Mouse (Mus musculus): ENCODE data around the gene Rtkn2. TPM values are rescaled to one million over a fixed set of nuclear protein-coding genes. Genes with fewer than 3 reads are reported as not detected.

Rtkn2 gene
- polyA plus RNA-seq, 1 experiment from 2014 or later: 8.1 TPM

DNA sequence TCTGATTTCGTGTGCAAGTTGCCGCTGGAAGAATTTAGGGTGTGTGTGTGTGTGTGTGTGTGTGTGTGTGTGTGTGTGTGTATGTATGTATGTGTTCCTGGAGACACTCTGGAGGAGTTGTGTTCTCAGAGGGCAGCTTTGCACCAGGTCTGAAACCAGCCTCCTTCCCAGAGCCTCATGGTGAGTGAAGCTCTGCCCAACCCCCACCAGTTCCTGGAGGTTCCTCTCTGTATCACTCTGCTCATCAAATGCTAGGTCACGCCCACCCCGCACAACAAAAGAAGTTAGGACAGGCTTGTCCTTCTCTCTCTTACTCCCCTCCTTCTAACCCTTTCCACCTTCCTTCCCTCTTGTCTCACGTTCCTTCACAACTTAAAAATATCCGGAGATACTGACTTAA is 64.6 kb downstream of the Rtkn2 start:
- ATAC-seq: no peak
- Histone ChIP-seq H3K4me2 (ENCODE audit: low read length) (no peak overlapping the region), H3K4me3 (replicated peaks; ENCODE audit: low read length) (no peak overlapping the region), H3K27me3 (replicated peaks; ENCODE audit: control insufficient read depth, insufficient read depth, low read length) (no peaks in the 10 kb centered on the region), H3K27ac (ENCODE audit: low read length) (no peak overlapping the region), H3K4me1 (replicated peaks; ENCODE audit: control insufficient read depth, insufficient read depth, low read length) (peaks cover 7% of the 10 kb centered on the region), H3K9me3 (ENCODE audit: control insufficient read depth, low read length) (no peaks in the 10 kb centered on the region), H3K36me3 (ENCODE audit: control insufficient read depth, insufficient read depth) (no peaks in the 10 kb centered on the region), H3K9ac (replicated peaks; ENCODE audit: low read depth, low read length) (no peak overlapping the region)
- 38% methylated on average over 6 of the region's 6 CpGs for WGBS

DNA sequence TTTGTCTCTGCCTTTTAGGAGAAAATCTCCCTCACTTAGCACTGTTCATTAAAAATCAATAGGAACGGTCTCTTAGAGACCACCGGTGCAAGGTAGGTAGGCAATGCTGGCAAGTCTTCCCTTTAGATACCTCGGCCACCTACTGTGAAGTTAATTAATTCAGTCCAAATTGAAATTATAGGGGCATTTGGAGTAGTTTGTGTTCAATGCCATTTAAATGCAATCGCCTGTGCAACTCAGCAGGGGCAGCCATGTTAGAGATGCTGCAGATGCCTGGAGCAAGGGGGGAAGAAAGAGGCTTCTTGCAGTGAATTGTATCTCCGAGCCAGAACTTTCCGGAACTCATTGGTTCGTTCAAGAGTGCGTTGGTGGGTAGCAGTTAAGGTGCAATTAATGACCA is 65.5 kb downstream of the Rtkn2 start:
- 38% methylated on average over 8 of the region's 8 CpGs for WGBS
- no peaks in the 10 kb centered on the region for H3K36me3 ChIP-seq (ENCODE audit: control insufficient read depth, insufficient read depth)
- H3K4me3 ChIP-seq (replicated peaks; ENCODE audit: low read length): no peak overlapping the region
- H3K27me3 ChIP-seq (replicated peaks; ENCODE audit: control insufficient read depth, insufficient read depth, low read length): no peaks in the 10 kb centered on the region
- H3K27ac ChIP-seq (ENCODE audit: low read length): no peak overlapping the region
- no peaks in the 10 kb centered on the region for H3K9me3 ChIP-seq (ENCODE audit: control insufficient read depth, low read length)
- no peaks in the 10 kb centered on the region for H3K4me1 ChIP-seq (replicated peaks; ENCODE audit: control insufficient read depth, insufficient read depth, low read length)
- no peak overlapping the region for H3K9ac ChIP-seq (replicated peaks; ENCODE audit: low read depth, low read length)
- H3K4me2 ChIP-seq (ENCODE audit: low read length): no peak overlapping the region
- no peak for ATAC-seq

DNA sequence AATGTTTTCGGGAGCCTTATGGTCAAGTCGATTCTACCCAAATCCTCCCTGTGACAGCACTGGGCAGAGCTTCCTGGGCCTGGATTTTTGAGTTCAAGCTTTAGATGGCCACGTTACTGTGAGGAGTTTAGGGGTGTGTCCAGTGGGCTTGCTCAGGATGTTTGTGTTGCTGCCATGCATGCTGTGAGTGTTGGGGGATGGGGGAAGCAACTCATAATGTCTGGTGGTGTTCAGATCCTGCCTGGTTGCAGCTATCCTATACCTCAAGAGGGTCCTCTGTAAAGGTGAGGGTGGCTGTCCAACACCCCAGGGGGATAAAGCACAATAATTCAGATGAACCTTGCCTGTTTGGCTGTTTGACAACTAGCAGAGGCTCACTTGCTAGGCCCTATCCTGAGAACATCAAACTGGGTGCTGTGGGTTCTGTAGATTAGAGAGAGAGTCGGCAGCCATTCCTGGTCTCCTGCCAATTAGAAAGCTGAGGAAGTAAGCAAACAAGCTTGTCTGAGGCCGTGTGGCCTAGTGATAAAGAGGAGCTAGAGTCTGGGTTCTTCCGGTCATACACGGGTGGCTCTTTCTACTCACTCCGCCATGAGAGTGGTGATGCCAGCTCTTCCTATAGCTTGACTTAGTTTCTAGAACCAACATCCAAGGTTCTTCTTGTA is 69.4 kb downstream of the Rtkn2 start:
- no peaks in the 10 kb centered on the region for H3K27me3 ChIP-seq (replicated peaks; ENCODE audit: control insufficient read depth, insufficient read depth, low read length)
- H3K9ac ChIP-seq (replicated peaks; ENCODE audit: low read depth, low read length): no peak overlapping the region
- no peaks in the 10 kb centered on the region for H3K36me3 ChIP-seq (ENCODE audit: control insufficient read depth, insufficient read depth)
- H3K4me2 ChIP-seq (ENCODE audit: low read length): no peak overlapping the region
- H3K9me3 ChIP-seq (ENCODE audit: control insufficient read depth, low read length): no peaks in the 10 kb centered on the region
- no peaks in the 10 kb centered on the region for H3K4me1 ChIP-seq (replicated peaks; ENCODE audit: control insufficient read depth, insufficient read depth, low read length)
- no peak overlapping the region for H3K4me3 ChIP-seq (replicated peaks; ENCODE audit: low read length)
- no peak overlapping the region for H3K27ac ChIP-seq (ENCODE audit: low read length)
- 92% methylated on average over 8 of the region's 8 CpGs for WGBS
- no peak for ATAC-seq

DNA sequence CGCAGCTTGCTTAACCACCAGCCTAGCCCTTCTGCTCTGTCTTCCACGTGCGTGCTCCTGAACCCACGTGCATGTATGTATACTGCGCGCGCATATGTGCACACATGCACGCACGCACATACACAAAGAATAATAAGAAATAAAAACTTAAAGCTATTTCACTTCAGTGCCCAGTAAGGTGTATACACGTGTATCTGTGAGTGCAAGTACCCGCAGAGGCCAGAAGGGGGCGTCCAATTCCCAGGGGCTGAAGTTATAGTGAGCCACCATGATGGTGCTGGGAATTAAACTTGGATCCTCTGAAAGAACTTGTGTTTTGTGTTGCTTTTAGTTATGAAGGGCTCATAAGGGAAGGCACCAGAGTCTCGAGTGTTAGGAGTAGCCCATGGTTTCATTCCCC is 71.5 kb downstream of the Rtkn2 start:
- H3K27ac ChIP-seq (ENCODE audit: low read length): no peak overlapping the region
- WGBS: 89% methylated on average over 13 of the region's 13 CpGs
- ATAC-seq: no peak

DNA sequence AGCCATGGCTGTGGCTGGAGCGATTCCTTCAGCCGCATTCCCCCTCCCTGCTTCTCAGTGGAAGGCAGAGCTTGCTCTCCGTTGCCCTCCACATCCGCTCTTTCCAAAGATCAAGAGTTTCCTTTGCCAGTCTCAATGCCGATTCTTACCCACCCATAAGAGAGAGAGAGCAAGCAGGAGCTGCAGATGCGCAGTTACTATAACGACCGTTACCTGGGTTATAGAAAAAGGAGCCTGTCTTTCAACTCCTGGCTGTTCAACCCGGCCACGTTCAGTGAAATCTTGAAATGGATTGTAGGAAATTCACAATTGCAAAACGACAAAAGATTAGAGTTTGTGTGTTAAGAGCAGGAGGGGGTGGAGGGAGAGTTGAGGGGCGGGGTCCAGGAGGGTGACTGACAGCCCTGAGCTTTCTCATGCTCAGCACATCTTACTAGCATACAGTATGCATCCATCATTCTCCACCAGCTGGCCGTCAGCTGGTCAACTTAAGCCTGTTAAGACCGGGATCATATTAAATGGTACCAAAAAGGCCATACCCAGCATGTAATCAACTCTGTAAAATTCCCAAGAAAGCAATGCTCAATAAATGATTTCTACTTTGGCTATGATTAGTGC is 72.1 kb downstream of the Rtkn2 start:
- WGBS: 89% methylated on average over 14 of the region's 14 CpGs
- Histone ChIP-seq H3K27me3 (replicated peaks; ENCODE audit: control insufficient read depth, insufficient read depth, low read length) (no peaks in the 10 kb centered on the region), H3K36me3 (ENCODE audit: control insufficient read depth, insufficient read depth) (no peaks in the 10 kb centered on the region), H3K4me1 (replicated peaks; ENCODE audit: control insufficient read depth, insufficient read depth, low read length) (no peaks in the 10 kb centered on the region), H3K9me3 (ENCODE audit: control insufficient read depth, low read length) (no peaks in the 10 kb centered on the region), H3K4me3 (replicated peaks; ENCODE audit: low read length) (no peak overlapping the region), H3K4me2 (ENCODE audit: low read length) (no peak overlapping the region), H3K27ac (ENCODE audit: low read length) (no peak overlapping the region), H3K9ac (replicated peaks; ENCODE audit: low read depth, low read length) (no peak overlapping the region)
- ATAC-seq: no peak

More for the DNA sequence above, 71.5 kb downstream of the Rtkn2 start:
- H3K9ac ChIP-seq (replicated peaks; ENCODE audit: low read depth, low read length): no peak overlapping the region
- no peak overlapping the region for H3K4me2 ChIP-seq (ENCODE audit: low read length)
- no peak overlapping the region for H3K4me3 ChIP-seq (replicated peaks; ENCODE audit: low read length)
- H3K27me3 ChIP-seq (replicated peaks; ENCODE audit: control insufficient read depth, insufficient read depth, low read length): no peaks in the 10 kb centered on the region
- no peaks in the 10 kb centered on the region for H3K9me3 ChIP-seq (ENCODE audit: control insufficient read depth, low read length)
- no peaks in the 10 kb centered on the region for H3K36me3 ChIP-seq (ENCODE audit: control insufficient read depth, insufficient read depth)
- no peaks in the 10 kb centered on the region for H3K4me1 ChIP-seq (replicated peaks; ENCODE audit: control insufficient read depth, insufficient read depth, low read length)

DNA sequence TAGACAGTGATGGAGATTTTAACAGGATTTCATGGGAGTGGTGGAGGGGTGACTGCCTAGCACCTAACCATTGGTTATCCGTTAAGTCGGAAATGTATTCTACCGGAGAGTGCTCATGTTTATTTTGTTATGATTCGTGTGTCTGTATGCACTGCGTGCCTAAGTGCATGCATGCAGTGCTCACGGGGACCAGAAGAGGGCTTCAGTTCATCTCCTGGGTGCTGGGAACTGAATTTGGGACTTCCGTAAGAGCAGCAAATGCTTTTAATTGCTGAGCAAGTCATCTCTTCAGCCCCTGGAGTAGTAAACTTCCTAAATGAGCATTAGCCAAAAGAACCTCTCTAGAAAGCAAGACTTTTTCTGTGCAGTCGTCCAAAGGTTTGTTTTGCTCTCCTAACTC is 72.9 kb downstream of the Rtkn2 start:
- no peaks in the 10 kb centered on the region for H3K9me3 ChIP-seq (ENCODE audit: control insufficient read depth, low read length)
- no peaks in the 10 kb centered on the region for H3K27me3 ChIP-seq (replicated peaks; ENCODE audit: control insufficient read depth, insufficient read depth, low read length)
- ATAC-seq: no peak
- no peak overlapping the region for H3K4me3 ChIP-seq (replicated peaks; ENCODE audit: low read length)
- no peaks in the 10 kb centered on the region for H3K4me1 ChIP-seq (replicated peaks; ENCODE audit: control insufficient read depth, insufficient read depth, low read length)
- H3K4me2 ChIP-seq (ENCODE audit: low read length): no peak overlapping the region
- H3K36me3 ChIP-seq (ENCODE audit: control insufficient read depth, insufficient read depth): no peaks in the 10 kb centered on the region
- WGBS: 91% methylated on average over 8 of the region's 8 CpGs
- H3K27ac ChIP-seq (ENCODE audit: low read length): no peak overlapping the region
- no peak overlapping the region for H3K9ac ChIP-seq (replicated peaks; ENCODE audit: low read depth, low read length)

DNA sequence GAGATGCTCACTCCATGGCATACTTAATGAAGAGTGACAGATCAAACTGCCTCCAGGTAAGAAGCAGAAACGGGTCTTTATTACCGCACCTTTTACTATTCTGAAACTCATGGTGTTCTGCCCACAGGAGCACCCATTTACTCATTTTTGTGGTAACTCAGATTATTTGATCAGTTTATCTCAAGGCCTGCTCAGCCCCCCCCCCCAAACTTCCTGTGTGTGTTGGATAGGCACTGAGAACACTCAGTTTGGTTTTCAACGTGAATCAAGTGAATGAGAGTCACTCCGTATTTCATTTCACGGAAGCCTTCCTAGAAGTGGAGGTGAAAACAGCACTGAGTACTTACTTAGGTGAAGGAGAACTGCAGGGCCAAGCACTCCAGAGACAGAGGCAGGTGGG is 74.8 kb downstream of the Rtkn2 start:
- no peak overlapping the region for H3K4me3 ChIP-seq (replicated peaks; ENCODE audit: low read length)
- ATAC-seq: no peak
- H3K27ac ChIP-seq (ENCODE audit: low read length): no peak overlapping the region
- H3K9ac ChIP-seq (replicated peaks; ENCODE audit: low read depth, low read length): no peak overlapping the region
- no peaks in the 10 kb centered on the region for H3K27me3 ChIP-seq (replicated peaks; ENCODE audit: control insufficient read depth, insufficient read depth, low read length)
- no peaks in the 10 kb centered on the region for H3K36me3 ChIP-seq (ENCODE audit: control insufficient read depth, insufficient read depth)
- no peak overlapping the region for H3K4me2 ChIP-seq (ENCODE audit: low read length)
- no peaks in the 10 kb centered on the region for H3K9me3 ChIP-seq (ENCODE audit: control insufficient read depth, low read length)
- WGBS: 89% methylated on average over 5 of the region's 5 CpGs
- no peaks in the 10 kb centered on the region for H3K4me1 ChIP-seq (replicated peaks; ENCODE audit: control insufficient read depth, insufficient read depth, low read length)

DNA sequence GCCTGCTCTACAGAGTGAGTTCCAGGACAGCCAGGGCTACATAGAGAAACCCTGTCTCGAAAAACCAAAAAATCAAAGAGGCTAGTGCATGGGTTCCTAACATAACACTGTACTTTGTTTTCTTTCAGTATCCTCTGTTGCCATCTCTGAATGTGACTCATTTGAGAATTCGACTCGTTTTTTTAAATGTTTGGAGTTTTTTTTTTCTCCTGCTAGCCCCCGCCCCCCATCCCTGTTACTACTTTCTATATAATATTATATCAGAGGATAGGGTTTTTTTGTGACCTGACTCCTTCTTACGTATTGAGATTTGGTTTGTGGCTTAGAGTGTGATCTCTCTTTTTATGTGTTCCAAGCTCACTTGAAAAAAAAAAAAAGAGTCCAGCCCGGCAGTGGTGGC is 75.3 kb downstream of the Rtkn2 start:
- Histone ChIP-seq H3K9ac (replicated peaks; ENCODE audit: low read depth, low read length) (no peak overlapping the region), H3K4me2 (ENCODE audit: low read length) (no peak overlapping the region), H3K4me1 (replicated peaks; ENCODE audit: control insufficient read depth, insufficient read depth, low read length) (no peaks in the 10 kb centered on the region), H3K27me3 (replicated peaks; ENCODE audit: control insufficient read depth, insufficient read depth, low read length) (no peaks in the 10 kb centered on the region), H3K4me3 (replicated peaks; ENCODE audit: low read length) (no peak overlapping the region), H3K9me3 (ENCODE audit: control insufficient read depth, low read length) (no peaks in the 10 kb centered on the region), H3K36me3 (ENCODE audit: control insufficient read depth, insufficient read depth) (no peaks in the 10 kb centered on the region), H3K27ac (ENCODE audit: low read length) (no peak overlapping the region)
- 87% methylated on average over 6 of the region's 6 CpGs for WGBS
- ATAC-seq: no peak

DNA sequence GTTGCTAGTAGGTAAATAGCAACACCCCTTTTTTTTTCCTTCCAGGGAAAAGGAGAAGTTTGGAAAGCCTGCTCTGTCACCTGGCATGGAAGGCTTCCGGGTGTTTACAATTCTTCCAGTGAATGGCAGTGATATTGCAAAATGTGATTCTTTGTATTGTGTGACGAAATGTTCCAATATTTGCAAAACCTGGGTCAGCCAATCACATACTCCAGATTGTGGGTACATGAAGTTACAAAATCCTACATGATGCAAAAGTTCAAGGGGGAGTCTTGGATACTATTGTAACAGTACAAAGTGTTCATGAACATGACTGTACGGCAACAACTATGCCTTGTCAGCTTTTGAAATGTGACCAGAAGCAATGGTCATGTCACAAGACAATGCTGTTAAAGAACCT is 78.5 kb downstream of the Rtkn2 start:
- 95% methylated on average over 3 of the region's 3 CpGs for WGBS
- H3K9ac ChIP-seq (replicated peaks; ENCODE audit: low read depth, low read length): no peak overlapping the region

More for the DNA sequence above, 78.5 kb downstream of the Rtkn2 start:
- Histone ChIP-seq H3K4me3 (replicated peaks; ENCODE audit: low read length) (no peak overlapping the region), H3K27me3 (replicated peaks; ENCODE audit: control insufficient read depth, insufficient read depth, low read length) (peaks cover 3% of the 10 kb centered on the region; the same call in 1 of the 2 replicates), H3K36me3 (ENCODE audit: control insufficient read depth, insufficient read depth) (no peaks in the 10 kb centered on the region), H3K4me1 (replicated peaks; ENCODE audit: control insufficient read depth, insufficient read depth, low read length) (peaks cover 5% of the 10 kb centered on the region), H3K4me2 (ENCODE audit: low read length) (no peak overlapping the region), H3K27ac (ENCODE audit: low read length) (no peak overlapping the region), H3K9me3 (ENCODE audit: control insufficient read depth, low read length) (no peaks in the 10 kb centered on the region)
- ATAC-seq: no peak
